Mouse (Mus musculus) hindbrain, embryonic 15.5 days (tissue): Measurements from ENCODE around the gene Ppp1r15a. TPM values are rescaled to one million over a fixed set of nuclear protein-coding genes. Genes with fewer than 3 reads are reported as not detected.
A peak's percentile ranks its signal among the peaks of the same experiment; 100 is the strongest.
"Not testable (repeated sequence)": the region's sequence is repeated elsewhere in the genome, so short reads cannot be mapped to it uniquely, and the experiment has no call there.

ENCODE experiments used
- ATAC-seq: fragments of 200-750 bp; cut with Nextera tagmentation; 2 replicates; pipeline ENCODE4 v1.8.0; 2017; ENCODE audit warnings: low read depth, moderate number of reproducible peaks, moderate TSS enrichment; ENCODE audit not compliant: low FRiP score
- H3K27ac ChIP-seq: fragments of 300-500 bp; sonication (generic); replicated peaks from 2 replicates; pipeline ENCODE4 v1.5.1; 2015; ENCODE audit warnings: mild to moderate bottlenecking, inconsistent platforms
- H3K27me3 ChIP-seq: fragments of 300-500 bp; sonication (generic); 2 replicates; pipeline ENCODE4 v1.6.1; 2015; ENCODE audit warnings: control low read depth, inconsistent platforms
- H3K36me3 ChIP-seq: fragments of 300-500 bp; sonication (generic); 2 replicates; pipeline ENCODE4 v1.6.1; 2015; ENCODE audit warnings: control low read depth, inconsistent platforms
- H3K4me1 ChIP-seq: fragments of 300-500 bp; sonication (generic); replicated peaks from 2 replicates; pipeline ENCODE4 v1.6.1; 2015; ENCODE audit warnings: control low read depth, inconsistent platforms
- H3K4me2 ChIP-seq: fragments of 300-500 bp; sonication (generic); 2 replicates; pipeline ENCODE4 v1.6.1; 2015; ENCODE audit warnings: moderate library complexity, mild to moderate bottlenecking, inconsistent platforms
- H3K4me3 ChIP-seq: fragments of 300-500 bp; sonication (generic); 2 replicates; pipeline ENCODE4 v1.5.1; 2015; ENCODE audit warnings: mild to moderate bottlenecking, inconsistent platforms
- H3K9ac ChIP-seq: fragments of 300-500 bp; sonication (generic); 2 replicates; pipeline ENCODE4 v1.6.1; 2015; ENCODE audit warnings: inconsistent platforms
- H3K9me3 ChIP-seq: fragments of 300-500 bp; sonication (generic); 2 replicates; pipeline ENCODE4 v1.6.1; 2016; ENCODE audit warnings: control low read depth, inconsistent platforms
- WGBS: fragments of 180-500 bp; shearing (Covaris S2); methylation state at CpG from one replicate; pipeline ENCODE4 v1.1.7; 2015; 5-methylcytosine and 5-hydroxymethylcytosine counted together
- polyA plus RNA-seq: library from polyadenylated mRNA; unstranded; fragments of >200 nt; fragmentation: Nextera tagmentation; extraction: Ambion mirVana; gene quantifications from 2 replicates; pipeline ENCODE4 v1.2.1, GENCODE M21; 2015

Gene Ppp1r15a
- polyA plus RNA-seq, 1 experiment from 2014 or later = 14.4 TPM

- Histone ChIP-seq H3K9ac (peak overlapping the region; percentile 53), H3K4me2 (peak overlapping the region; percentile 78), H3K27me3 (no peaks in the 10 kb centered on the region), H3K27ac (peak overlapping the region; percentile 91), H3K9me3 (no peaks in the 10 kb centered on the region), H3K4me3 (peak overlapping the region; percentile 46), H3K36me3 (peaks cover 2% of the 10 kb centered on the region; the same call in 1 of the 2 replicates), H3K4me1 (peaks cover 28% of the 10 kb centered on the region)
- ATAC-seq = peak; percentile 82
- 18% methylated on average over 11 of the region's 11 CpGs for WGBS
Measured at GRCm38 (mm10) chr7:45487861-45488292, 38.2 kb downstream of the Ppp1r15a start.

- H3K9ac ChIP-seq = no peak within 1 kb of the TSS
- peak within 1 kb of the TSS; percentile 78; the same call in 1 of the 2 replicates for H3K4me2 ChIP-seq
- ATAC-seq = no peak
- no peaks in the 10 kb centered on the region for H3K27me3 ChIP-seq
- no peaks in the 10 kb centered on the region for H3K36me3 ChIP-seq
- peaks cover 28% of the 10 kb centered on the region for H3K4me1 ChIP-seq
- WGBS = 81% methylated on average over 12 of the region's 12 CpGs
- no peaks in the 10 kb centered on the region for H3K9me3 ChIP-seq
- 0 out of 2 replicates have a peak within 1 kb of the TSS, but pooled peaks have one; percentile 91 for H3K27ac ChIP-seq
- H3K4me3 ChIP-seq = no peak within 1 kb of the TSS
Measured at GRCm38 (mm10) chr7:45486761-45487415, 39.2 kb downstream of the Ppp1r15a start, which contains the start of gene Gm45808. TSS of gene Gm45808 (minus strand) at chr7:45486811.

GRCm38 (mm10) chr7:45486158-45486557 lies 39.9 kb downstream of the Ppp1r15a start:
- Histone ChIP-seq H3K4me3 (no peak overlapping the region), H3K9ac (no peak overlapping the region), H3K4me2 (no peak overlapping the region), H3K4me1 (peaks cover 28% of the 10 kb centered on the region), H3K36me3 (no peaks in the 10 kb centered on the region), H3K27ac (no peak overlapping the region), H3K27me3 (no peaks in the 10 kb centered on the region), H3K9me3 (no peaks in the 10 kb centered on the region)
- WGBS = 85% methylated on average over 7 of the region's 7 CpGs
- no peak for ATAC-seq

GRCm38 (mm10) chr7:45484985-45485384 lies 41.1 kb downstream of the Ppp1r15a start:
- H3K36me3 ChIP-seq, H3K9me3 ChIP-seq, H3K4me3 ChIP-seq, H3K9ac ChIP-seq, ATAC-seq, H3K27me3 ChIP-seq, H3K4me2 ChIP-seq, H3K27ac ChIP-seq: not testable (repeated sequence)
- H3K4me1 ChIP-seq = peaks cover 23% of the 10 kb centered on the region
- WGBS = 95% methylated on average over 5 of the region's 5 CpGs

- no peaks in the 10 kb centered on the region for H3K36me3 ChIP-seq
- no peak for ATAC-seq
- H3K4me2 ChIP-seq = no peak overlapping the region
- no peak overlapping the region for H3K4me3 ChIP-seq
- H3K27ac ChIP-seq = no peak overlapping the region
- no peaks in the 10 kb centered on the region for H3K9me3 ChIP-seq
- 93% methylated on average over 1 of the region's 1 CpGs for WGBS
- H3K9ac ChIP-seq = no peak overlapping the region
- H3K27me3 ChIP-seq = no peaks in the 10 kb centered on the region
- no peaks in the 10 kb centered on the region for H3K4me1 ChIP-seq
Measured at GRCm38 (mm10) chr7:45482166-45482565, 43.9 kb downstream of the Ppp1r15a start.

- Histone ChIP-seq H3K9ac (no peak within 1 kb of the TSS), H3K27me3 (no peaks in the 10 kb centered on the region), H3K27ac (no peak within 1 kb of the TSS), H3K4me1 (no peaks in the 10 kb centered on the region), H3K4me3 (no peak within 1 kb of the TSS), H3K36me3 (no peaks in the 10 kb centered on the region), H3K9me3 (no peaks in the 10 kb centered on the region), H3K4me2 (no peak within 1 kb of the TSS)
- peak; percentile 83; the same call in 1 of the 2 replicates for ATAC-seq
- 60% methylated on average over 11 of the region's 15 CpGs for WGBS
Measured at GRCm38 (mm10) chr7:45481374-45481927, 44.6 kb downstream of the Ppp1r15a start, which contains the start of gene Tulp2. TSS of gene Tulp2 (plus strand) at chr7:45481877.

- H3K36me3 ChIP-seq, H3K4me2 ChIP-seq, H3K4me1 ChIP-seq, H3K27me3 ChIP-seq, H3K4me3 ChIP-seq, H3K9me3 ChIP-seq, H3K9ac ChIP-seq, H3K27ac ChIP-seq, ATAC-seq: not testable (repeated sequence)
- WGBS = 85% methylated on average over 4 of the region's 4 CpGs
Measured at GRCm38 (mm10) chr7:45480310-45480709, 45.8 kb downstream of the Ppp1r15a start.

- no peak for ATAC-seq
- Histone ChIP-seq H3K4me2 (no peak overlapping the region), H3K9ac (no peak overlapping the region), H3K4me3 (no peak overlapping the region), H3K27me3 (no peaks in the 10 kb centered on the region), H3K27ac (no peak overlapping the region), H3K4me1 (no peaks in the 10 kb centered on the region), H3K9me3 (no peaks in the 10 kb centered on the region), H3K36me3 (no peaks in the 10 kb centered on the region)
- WGBS = 98% methylated on average over 7 of the region's 7 CpGs
Measured at GRCm38 (mm10) chr7:45478774-45479173, 47.3 kb downstream of the Ppp1r15a start.

- no peak for ATAC-seq
- Histone ChIP-seq H3K27me3 (no peaks in the 10 kb centered on the region), H3K9me3 (no peaks in the 10 kb centered on the region), H3K27ac (no peak overlapping the region), H3K4me1 (no peaks in the 10 kb centered on the region), H3K36me3 (no peaks in the 10 kb centered on the region), H3K9ac (no peak overlapping the region), H3K4me3 (no peak overlapping the region), H3K4me2 (no peak overlapping the region)
- WGBS = 9% methylated on average over 3 of the region's 3 CpGs
Measured at GRCm38 (mm10) chr7:45477003-45477402, 49.1 kb downstream of the Ppp1r15a start.

- Histone ChIP-seq H3K4me2 (no peak overlapping the region), H3K27me3 (no peaks in the 10 kb centered on the region), H3K9me3 (no peaks in the 10 kb centered on the region), H3K4me1 (no peaks in the 10 kb centered on the region), H3K4me3 (no peak overlapping the region), H3K27ac (no peak overlapping the region), H3K9ac (no peak overlapping the region), H3K36me3 (no peaks in the 10 kb centered on the region)
- 73% methylated on average over 1 of the region's 1 CpGs for WGBS
- ATAC-seq = no peak
Measured at GRCm38 (mm10) chr7:45476453-45476852, 49.6 kb downstream of the Ppp1r15a start.

DNA sequence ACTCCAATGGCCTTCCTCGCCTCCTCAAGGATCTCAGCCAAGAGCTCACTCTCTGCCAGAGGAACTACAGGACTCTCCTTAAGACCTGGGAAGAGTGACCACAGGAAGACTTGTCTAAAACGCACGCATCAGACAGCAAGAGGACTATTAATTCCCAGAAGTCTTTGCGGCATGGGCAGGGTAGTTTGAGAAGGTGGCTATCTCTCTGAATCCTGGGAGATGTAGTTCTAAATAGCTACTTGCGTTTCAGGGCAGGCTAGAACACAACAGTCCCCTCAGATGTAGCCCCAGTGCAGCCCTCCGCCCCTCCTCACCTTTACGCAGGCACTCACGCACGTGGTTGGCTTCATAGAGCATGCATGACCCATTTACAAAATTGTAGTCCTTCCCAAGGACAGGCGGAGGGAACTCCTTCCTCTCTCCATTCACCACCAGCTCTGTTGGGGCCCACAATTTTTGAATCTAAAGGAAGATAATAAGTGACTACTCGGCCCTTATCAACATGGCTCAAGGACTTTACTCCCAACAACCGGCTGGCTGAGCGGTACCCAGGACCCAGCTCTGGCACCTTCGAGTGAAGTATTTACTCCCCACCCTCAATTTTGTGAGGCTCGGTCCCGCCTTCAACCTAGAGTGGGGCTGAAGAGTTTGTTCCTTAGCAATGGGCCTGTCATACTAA lies 50.6 kb downstream of the Ppp1r15a start:
- Histone ChIP-seq H3K9me3 (no peaks in the 10 kb centered on the region), H3K27me3 (no peaks in the 10 kb centered on the region), H3K4me2 (peak overlapping the region; percentile 21; the same call in 1 of the 2 replicates), H3K4me1 (no peaks in the 10 kb centered on the region), H3K36me3 (no peaks in the 10 kb centered on the region), H3K27ac (no peak overlapping the region), H3K4me3 (no peak overlapping the region), H3K9ac (no peak overlapping the region)
- WGBS = 78% methylated on average over 16 of the region's 16 CpGs
- no peak for ATAC-seq
